Mouse (Mus musculus) retina, adult 2 months (tissue): ENCODE data around the gene Aatk.

ENCODE experiments used
- DNase-seq: peaks from one replicate; pipeline ENCODE4 v3.0.0-alpha.2; 2012; ENCODE audit warnings: low read depth, low spot score

The Aatk gene

DNA sequence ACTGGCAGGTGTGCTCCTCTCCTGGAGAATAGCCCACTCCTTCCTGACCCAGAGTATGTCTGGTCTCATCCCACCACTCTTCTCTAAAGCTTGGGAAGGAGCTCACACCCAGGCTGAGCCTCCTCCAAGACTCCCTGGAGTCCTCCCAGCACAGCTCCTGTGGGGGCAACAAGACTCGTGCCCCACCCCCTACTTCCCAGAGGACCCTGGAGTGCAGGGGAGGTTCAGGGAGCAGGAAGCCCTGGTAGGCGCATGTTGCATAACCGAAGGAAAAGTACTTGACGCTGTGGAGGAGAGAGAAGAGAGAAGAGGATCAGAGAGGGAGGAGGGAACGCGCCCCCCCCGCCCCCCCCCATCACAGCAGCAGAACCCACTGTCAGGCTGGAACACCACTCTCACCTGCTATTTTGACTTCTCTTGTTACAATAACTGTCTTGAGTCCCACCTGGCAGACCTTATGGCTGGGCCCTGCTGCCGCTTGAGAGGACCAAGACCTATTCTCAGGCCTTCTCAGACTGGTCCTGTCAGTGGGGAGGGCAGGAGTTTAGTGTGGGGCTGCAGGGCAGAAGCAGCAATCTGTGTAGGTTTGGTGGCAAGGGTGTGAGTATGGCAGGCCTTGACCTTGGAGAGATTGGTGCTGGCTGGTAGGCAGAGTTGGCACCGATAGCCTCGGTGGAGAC lies 56.2 kb downstream of the Aatk start:
- DNase-seq = no peak

DNA sequence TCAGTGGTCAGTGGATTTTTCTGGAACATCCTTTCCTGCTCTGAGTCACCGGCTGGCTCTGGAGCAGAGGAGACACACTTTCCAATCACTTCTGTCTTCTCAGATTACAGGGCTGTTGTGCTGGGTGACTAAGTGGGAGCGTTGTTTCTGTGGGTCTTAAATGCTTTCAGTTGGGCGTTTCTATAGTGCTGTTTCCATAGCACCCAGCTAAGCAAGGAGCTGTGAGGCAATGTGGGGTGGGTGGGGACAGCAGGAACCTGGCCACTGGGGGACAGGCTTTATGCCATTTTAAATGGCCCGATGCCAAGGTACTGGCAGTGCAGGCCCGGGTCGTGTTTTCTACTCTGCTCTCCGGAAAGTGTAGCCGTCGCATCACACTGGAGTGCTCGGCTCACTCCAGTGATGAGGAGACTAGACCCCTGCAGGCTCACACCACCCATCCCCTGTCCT lies 57.8 kb downstream of the Aatk start:
- DNase-seq = no peak

DNA sequence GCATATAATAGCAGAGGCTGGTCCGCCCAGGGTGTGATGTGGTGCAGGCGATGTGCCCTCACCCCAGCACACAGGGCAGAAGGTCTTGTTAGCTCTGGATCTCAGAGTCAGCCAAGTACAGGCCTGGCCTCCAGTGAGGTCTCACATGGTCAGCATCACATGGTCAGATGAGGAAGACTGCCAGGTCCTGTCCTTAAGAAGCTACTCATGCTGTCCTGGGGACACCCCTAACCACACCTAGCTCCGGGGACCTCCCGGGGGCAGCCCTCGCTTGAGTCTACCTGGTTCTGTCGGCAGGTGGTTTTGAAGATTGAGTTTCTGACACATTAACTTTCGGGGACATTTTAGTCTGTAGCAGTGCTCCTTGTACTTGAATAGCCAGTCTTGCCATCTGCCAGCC lies 58.6 kb downstream of the Aatk start:
- no peak for DNase-seq

DNA sequence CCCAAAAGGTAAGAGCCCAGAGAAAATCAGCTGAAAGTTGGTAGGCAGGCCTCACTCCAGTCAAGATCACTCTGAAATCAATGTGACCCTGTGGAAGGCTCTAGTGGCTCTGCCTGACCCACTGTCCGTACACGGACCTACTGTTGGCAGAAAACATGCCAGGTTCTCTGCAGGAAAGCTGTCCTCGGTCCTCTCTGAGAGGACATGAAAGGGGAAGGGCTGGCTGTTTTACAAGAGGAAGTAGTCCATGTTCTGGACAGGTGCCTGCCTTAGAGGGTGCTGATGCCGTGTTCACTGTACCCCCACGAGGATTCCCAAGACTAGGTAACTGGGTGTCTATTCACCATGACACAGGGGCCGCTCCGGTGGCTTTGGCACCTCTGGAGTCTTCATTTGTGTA lies 59.1 kb downstream of the Aatk start:
- DNase-seq = no peak

- no peak for DNase-seq
Measured at GRCm38 (mm10) chr11:119986751-119987425, 60.1 kb downstream of the Aatk start.

- no peak for DNase-seq
Measured at GRCm38 (mm10) chr11:119983151-119983550, 63.8 kb downstream of the Aatk start.

DNA sequence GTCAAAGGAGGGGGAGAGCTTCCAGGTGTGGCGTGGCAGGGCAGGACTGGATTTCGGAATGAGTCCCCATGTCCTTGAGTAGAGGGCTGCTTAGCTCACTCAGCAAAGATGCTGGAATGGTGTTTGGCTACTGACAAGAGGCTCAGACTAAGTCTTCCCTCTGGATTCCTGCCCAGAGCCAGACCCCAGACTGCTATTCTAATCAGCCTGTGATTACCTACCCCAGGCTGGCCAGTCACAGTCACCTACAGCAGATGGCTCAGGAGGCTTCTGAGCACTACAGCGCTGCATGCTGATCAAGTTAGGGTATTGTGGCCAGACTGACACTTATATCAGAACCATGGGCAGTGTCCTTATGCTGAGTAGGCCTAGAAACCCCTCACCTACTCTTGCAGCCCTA lies 64.7 kb downstream of the Aatk start:
- no peak for DNase-seq

GRCm38 (mm10) chr11:119981769-119982168 lies 65.2 kb downstream of the Aatk start:
- no peak for DNase-seq

DNA sequence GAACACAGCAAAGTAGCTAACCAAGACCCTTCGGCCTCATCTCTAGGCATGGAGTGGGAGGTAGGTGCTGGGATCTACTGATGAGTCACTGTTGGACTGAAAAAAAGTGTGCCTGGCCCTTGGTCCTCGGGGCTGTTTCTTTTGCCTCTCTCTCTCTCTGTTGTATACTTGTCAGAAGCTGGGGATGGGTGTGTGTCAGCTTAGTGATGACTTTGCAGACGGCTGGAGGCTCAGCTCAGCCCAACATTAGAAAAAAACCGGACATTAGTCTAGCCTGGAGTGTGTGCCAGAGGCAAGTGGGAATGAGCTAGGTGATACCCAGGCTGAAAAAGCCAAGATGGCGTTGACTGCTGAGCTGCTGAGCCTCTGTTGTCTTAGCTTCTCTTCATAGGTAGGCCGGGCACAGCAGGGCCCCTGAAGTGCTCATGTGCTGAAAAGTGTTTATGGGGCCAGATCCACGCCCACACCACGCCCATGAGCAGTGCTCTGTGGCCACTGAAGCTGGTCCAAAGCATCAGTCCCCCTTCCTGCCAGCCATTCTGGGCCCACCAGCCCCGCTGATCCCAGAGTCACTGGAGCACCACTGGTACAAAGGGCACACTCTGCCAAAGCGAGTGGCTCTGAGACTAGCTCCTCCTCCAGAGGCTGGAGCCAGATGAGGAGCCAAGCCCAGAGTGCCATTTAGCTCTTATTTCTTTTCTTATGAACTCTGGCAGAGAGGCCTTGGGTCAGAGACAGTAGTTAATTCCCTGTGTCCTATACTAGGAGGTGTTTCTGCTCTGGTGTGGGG lies 67.2 kb downstream of the Aatk start:
- no peak for DNase-seq

DNA sequence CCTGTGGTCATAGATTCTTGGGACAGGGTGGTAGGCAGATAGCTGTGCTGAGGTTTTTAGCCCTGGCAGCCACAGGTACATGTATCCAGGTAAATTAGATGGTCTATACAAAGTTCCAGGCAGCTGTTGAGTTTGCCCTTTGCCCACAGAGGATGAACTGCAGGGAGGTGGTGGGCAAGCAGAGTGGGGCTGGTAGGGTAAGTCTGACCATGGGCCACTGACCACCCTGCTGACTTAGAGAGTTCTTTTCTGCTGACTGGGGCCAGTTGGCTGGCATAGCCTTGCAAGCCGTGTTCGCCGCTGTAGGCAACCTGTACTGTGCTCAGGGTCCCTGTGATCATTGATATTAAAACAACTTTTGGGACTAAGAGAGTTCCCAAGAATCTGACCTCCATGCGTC lies 68.3 kb downstream of the Aatk start:
- no peak for DNase-seq

GRCm38 (mm10) chr11:119975739-119976501 lies 71.0 kb downstream of the Aatk start:
- no peak for DNase-seq

DNA sequence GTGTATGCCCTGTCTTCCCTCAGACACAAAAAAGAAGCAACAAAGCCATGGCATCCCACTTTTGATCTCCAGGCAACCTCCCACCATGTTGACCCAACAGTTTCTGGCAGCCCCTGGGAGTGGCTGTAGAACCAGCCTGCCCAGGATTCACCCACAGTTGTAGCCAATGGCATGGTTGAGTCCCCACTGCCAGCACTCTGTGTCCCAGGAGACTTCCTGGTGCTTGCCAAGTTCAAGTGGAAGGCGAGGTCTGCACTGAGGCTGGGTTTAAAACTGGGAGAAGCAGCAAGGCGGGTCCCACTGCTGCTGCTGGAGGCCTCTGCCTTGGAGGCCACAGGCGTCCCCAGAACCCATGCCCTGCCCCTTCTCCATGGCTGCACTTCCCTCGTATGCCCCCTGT lies 73.2 kb downstream of the Aatk start:
- DNase-seq = no peak

DNA sequence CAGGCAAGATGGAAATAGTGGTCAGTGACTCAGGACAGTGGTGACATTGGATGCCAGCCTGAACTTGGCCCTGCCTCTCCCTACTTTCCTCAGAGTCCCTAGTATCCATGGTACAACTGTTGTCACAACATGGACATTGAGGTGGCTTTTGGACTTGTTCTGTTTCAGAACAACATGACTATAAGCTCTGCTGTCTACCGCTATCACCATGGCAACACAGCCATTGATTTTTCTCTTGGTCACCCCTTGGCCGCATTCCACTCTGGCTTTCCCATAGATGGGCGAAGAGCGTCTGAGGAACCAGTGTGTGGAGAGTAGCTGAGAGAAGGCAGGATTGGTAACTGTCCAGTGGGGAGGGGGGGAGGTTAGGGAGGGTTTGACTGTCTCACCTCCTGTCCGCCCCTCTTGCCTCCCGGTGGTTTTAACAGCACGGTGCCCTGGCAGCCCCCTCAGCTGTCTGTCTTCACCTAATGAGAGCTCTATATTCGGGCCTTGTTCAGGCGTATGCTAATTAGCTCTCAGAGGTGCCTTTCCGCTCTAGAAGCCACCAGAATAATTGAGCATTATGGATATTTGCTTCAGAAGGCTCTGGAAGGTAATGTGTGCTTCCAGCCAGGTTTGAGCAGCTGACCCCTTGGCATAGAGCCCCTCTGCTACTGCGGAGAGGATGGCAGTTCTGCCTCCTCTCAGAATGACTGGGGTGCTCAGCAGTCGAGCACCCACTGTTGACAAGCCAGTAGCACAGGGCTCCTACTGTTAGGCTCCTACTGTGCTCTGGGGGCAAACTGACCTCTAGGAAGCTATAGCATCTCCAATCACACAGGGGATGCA lies 76.7 kb downstream of the Aatk start:
- DNase-seq = no peak

DNA sequence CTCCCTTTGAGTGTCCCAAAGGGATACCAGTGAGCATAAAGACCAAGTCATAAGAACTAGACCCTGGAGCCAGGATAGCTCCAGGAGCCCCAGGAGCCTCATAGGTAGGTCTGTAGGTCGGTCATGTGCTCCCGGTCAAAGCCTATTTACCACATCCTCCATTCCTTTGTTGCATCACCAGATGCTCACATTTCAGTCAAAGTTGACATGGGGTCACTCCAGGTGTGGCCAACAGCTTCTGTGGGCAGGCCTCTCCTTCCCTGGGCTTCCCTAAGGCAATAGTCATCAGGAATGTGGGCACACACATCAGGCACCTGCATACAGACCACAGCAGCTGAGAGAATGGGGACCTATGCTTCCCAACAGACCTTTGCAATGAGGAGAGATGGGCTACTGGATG lies 79.1 kb downstream of the Aatk start:
- no peak for DNase-seq

DNA sequence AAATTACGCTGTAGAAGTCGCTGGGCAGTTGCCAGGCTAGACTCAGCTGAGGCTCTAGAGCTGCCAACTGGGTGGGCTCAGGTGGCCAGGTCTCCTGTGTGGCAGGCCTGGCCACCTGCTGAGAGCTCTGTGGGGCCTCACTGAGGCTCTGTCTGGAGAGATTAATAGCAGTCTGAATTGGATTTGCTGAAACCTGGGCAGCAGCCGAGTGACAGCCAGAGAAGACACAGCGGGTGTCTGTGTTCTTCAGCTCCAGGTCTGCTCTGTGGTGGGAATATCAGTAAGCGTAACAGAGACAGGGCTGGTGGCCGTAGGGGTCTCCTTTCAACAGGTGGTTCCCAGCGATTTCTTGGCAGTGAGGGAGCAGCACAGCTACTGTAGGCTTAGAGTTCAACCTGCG lies 79.6 kb downstream of the Aatk start:
- DNase-seq = no peak

GRCm38 (mm10) chr11:119966294-119966693 lies 80.7 kb downstream of the Aatk start:
- DNase-seq = no peak

DNA sequence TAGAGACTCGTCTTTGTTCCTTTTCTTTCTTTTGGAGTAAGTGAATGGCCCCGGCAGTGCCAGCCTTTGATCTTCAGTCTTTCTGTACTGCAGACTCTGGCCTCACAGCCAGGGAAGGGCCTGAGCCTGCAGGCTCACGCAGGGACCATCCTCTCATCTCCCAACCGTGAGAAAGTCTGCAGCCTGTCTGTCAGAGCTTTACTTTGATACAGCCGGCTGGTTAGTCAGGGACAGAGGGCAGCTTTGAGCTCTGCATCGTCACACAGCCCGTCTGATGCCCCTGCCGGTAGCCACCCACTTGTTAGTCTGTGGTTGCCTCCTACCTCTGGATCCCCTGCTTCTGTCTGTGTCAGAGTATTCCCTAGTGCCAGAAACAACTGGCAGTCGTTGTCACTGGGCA lies 81.9 kb downstream of the Aatk start:
- no peak for DNase-seq

DNA sequence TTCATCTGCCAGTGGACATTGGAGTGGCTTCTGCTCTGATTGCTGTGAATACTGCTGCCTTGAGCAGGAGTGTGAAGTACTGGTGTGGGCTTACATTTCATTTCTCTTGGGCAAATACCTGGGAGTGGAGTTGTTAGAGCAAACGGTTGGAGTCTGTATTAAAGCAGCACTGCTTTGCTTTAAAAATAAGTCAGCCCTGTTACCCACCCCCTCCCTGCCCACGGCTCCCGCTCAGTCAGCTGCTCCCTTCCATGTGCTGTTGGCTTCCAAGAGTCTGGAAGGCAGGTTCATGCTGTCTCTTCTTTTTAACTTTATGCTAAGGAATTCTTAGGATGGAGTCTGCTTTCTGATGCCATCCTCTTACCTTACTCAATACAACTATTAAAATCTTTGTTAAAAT lies 85.5 kb downstream of the Aatk start:
- no peak for DNase-seq

GRCm38 (mm10) chr11:119960671-119961070 lies 86.3 kb downstream of the Aatk start:
- no peak for DNase-seq

- no peak for DNase-seq
Measured at GRCm38 (mm10) chr11:119959714-119960113, 87.3 kb downstream of the Aatk start.

DNA sequence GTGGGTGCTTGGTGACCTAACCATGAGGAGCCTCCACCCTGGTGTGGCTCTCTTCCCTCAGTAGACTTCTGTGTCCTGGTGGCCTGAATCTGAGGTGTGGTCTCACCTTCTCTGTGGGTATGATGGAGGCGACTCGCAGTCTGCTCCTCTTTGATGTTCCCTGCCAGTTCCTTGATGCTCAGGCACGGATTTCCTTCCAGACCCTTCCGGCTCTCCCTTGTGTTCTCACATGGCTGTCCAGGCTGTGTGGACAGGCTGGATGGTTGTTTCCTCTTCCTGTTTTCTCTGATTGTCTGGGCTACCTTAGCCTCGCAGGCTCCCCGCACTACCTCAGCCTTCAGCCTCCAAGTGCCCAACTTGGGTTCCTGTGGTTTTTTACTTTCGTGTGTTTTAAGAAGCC lies 88.1 kb downstream of the Aatk start:
- no peak for DNase-seq
